Mouse (Mus musculus): ENCODE measurements around the gene Fnip2. TPM values are rescaled to one million over a fixed set of nuclear protein-coding genes. Genes with fewer than 3 reads are reported as not detected.
"Not testable (repeated sequence)": the region's sequence is repeated elsewhere in the genome, so short reads cannot be mapped to it uniquely, and the experiment has no call there.

The Fnip2 gene
- polyA plus RNA-seq, 1 experiment: 19.7 TPM

GRCm38 (mm10) chr3:79455761-79456160 lies 111.8 kb downstream of the Fnip2 start:
- Histone ChIP-seq H3K27ac (ENCODE audit: insufficient read depth, low read length) (no peak overlapping the region), H3K4me1 (ENCODE audit: control insufficient read depth, insufficient read depth, low read length) (no peaks in the 10 kb centered on the region), H3K4me3 (ENCODE audit: insufficient read depth, low read length) (no peak overlapping the region)
- TF ChIP-seq CTCF (IDR thresholded peaks at IDR 0.05; ENCODE audit: borderline replicate concordance, insufficient read depth, low read length) (no peak), POLR2A (IDR thresholded peaks at IDR 0.05; ENCODE audit: low read depth, low read length) (no peak)

DNA sequence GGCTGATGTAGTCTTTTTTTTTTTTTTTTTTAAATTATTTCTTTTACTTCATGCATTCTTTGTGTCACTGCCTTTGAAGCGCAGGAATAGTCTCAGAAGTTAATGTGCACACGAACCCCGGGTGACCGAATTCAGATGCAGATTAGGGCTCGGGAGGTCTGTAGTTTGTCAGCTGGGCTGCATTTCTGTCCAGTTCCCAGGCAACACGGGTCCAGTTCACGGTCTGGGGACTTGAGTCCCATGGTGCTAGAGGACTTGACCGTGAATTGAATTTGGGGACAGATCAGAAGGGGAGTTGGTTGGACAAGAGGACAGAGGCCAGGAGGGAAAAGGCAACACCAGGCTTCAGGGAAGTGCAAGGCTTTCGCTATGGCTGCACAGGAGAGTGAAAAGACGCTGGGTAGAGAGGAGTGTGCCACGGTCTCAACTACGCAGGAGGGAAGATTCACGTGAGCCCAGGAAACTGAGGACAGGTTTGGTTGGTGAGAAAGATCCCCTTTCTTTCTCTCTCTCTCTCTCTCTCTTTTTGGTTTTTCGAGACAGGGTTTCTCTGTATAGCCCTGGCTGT lies 114.8 kb downstream of the Fnip2 start:
- H3K4me3 ChIP-seq (ENCODE audit: insufficient read depth, low read length): no peak overlapping the region
- H3K4me1 ChIP-seq (ENCODE audit: control insufficient read depth, insufficient read depth, low read length): no peaks in the 10 kb centered on the region
- TF ChIP-seq POLR2A (IDR thresholded peaks at IDR 0.05; ENCODE audit: low read depth, low read length) (no peak), CTCF (IDR thresholded peaks at IDR 0.05; ENCODE audit: borderline replicate concordance, insufficient read depth, low read length) (no peak)

GRCm38 (mm10) chr3:79449361-79449760 lies 118.2 kb downstream of the Fnip2 start:
- Histone ChIP-seq H3K4me3 (ENCODE audit: insufficient read depth, low read length) (no peak overlapping the region), H3K27ac (ENCODE audit: insufficient read depth, low read length) (no peak overlapping the region), H3K4me1 (ENCODE audit: control insufficient read depth, insufficient read depth, low read length) (peaks cover 6% of the 10 kb centered on the region)
- TF ChIP-seq POLR2A (IDR thresholded peaks at IDR 0.05; ENCODE audit: low read depth, low read length): no peak
- no peak for TF ChIP-seq CTCF (IDR thresholded peaks at IDR 0.05; ENCODE audit: borderline replicate concordance, insufficient read depth, low read length)

More for the DNA sequence above, 114.8 kb downstream of the Fnip2 start:
- H3K27ac ChIP-seq (ENCODE audit: insufficient read depth, low read length): no peak overlapping the region

DNA sequence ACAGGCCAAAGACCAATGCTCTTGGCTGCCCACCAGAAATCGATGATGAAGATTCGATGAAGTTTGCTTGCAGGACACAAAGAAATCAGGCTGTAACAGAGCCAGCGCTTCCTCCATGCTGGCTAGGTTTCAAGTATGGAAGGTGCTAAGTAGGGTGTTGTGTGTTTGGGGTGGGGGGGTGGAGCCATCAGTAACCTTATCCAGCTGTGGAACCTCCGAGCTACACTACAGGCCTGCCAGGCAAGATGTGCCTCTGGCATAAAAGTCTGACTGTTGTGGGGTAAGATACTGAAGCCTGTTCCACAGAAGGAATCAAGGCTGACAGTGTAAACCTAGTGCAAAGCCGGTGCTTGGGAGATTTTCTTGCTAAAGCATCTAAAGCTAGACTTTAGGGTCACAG lies 119.2 kb downstream of the Fnip2 start:
- Histone ChIP-seq H3K4me3 (ENCODE audit: insufficient read depth, low read length) (no peak overlapping the region), H3K27ac (ENCODE audit: insufficient read depth, low read length) (no peak overlapping the region), H3K4me1 (ENCODE audit: control insufficient read depth, insufficient read depth, low read length) (peaks cover 6% of the 10 kb centered on the region)
- no peak for TF ChIP-seq CTCF (IDR thresholded peaks at IDR 0.05; ENCODE audit: borderline replicate concordance, insufficient read depth, low read length)

GRCm38 (mm10) chr3:79446648-79447047 lies 120.9 kb downstream of the Fnip2 start:
- not testable (repeated sequence) for H3K4me3 ChIP-seq (ENCODE audit: insufficient read depth, low read length); H3K4me1 ChIP-seq (ENCODE audit: control insufficient read depth, insufficient read depth, low read length); H3K27ac ChIP-seq (ENCODE audit: insufficient read depth, low read length)

- 0 out of 2 replicates have a peak overlapping the region, but pooled peaks have one; percentile 14 for H3K27ac ChIP-seq (ENCODE audit: insufficient read depth, low read length)
Measured at GRCm38 (mm10) chr3:79446124-79446523, 121.5 kb downstream of the Fnip2 start.

DNA sequence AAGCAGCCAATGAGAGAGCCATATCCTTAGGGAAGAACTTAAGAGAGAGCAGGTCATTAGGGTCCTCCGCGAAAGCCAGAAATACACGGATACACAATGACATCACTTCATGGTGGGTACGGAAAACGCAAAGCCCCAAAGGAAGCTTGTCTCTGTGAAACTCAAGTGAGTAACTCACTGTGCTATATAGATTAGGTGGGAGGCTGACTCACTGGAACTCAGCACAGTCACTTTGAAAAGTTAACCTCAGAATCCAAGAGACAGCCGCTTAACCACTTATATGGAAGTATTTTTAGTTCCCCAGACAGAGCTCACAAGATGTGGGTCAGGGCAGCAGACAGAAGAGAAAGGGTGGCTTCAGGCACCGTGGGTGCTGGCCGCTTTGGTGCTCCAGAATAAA lies 122.6 kb downstream of the Fnip2 start:
- Histone ChIP-seq H3K27ac (ENCODE audit: insufficient read depth, low read length) (peak overlapping the region; percentile 86), H3K4me1 (ENCODE audit: control insufficient read depth, insufficient read depth, low read length) (peaks cover 6% of the 10 kb centered on the region), H3K4me3 (ENCODE audit: insufficient read depth, low read length) (no peak overlapping the region)
- TF ChIP-seq CTCF (IDR thresholded peaks at IDR 0.05; ENCODE audit: borderline replicate concordance, insufficient read depth, low read length): no peak
- no peak for TF ChIP-seq POLR2A (IDR thresholded peaks at IDR 0.05; ENCODE audit: low read depth, low read length)

More at GRCm38 (mm10) chr3:79446124-79446523, 121.5 kb downstream of the Fnip2 start:
- no peak overlapping the region for H3K4me3 ChIP-seq (ENCODE audit: insufficient read depth, low read length)
- peaks cover 6% of the 10 kb centered on the region for H3K4me1 ChIP-seq (ENCODE audit: control insufficient read depth, insufficient read depth, low read length)
- TF ChIP-seq POLR2A (IDR thresholded peaks at IDR 0.05; ENCODE audit: low read depth, low read length): no peak
- TF ChIP-seq CTCF (IDR thresholded peaks at IDR 0.05; ENCODE audit: borderline replicate concordance, insufficient read depth, low read length): no peak

GRCm38 (mm10) chr3:79443850-79444249 lies 123.7 kb downstream of the Fnip2 start:
- no peak overlapping the region for H3K4me3 ChIP-seq (ENCODE audit: insufficient read depth, low read length)
- TF ChIP-seq POLR2A (IDR thresholded peaks at IDR 0.05; ENCODE audit: low read depth, low read length) (no peak), CTCF (IDR thresholded peaks at IDR 0.05; ENCODE audit: borderline replicate concordance, insufficient read depth, low read length) (no peak)
- peaks cover 6% of the 10 kb centered on the region for H3K4me1 ChIP-seq (ENCODE audit: control insufficient read depth, insufficient read depth, low read length)
- no peak overlapping the region for H3K27ac ChIP-seq (ENCODE audit: insufficient read depth, low read length)

DNA sequence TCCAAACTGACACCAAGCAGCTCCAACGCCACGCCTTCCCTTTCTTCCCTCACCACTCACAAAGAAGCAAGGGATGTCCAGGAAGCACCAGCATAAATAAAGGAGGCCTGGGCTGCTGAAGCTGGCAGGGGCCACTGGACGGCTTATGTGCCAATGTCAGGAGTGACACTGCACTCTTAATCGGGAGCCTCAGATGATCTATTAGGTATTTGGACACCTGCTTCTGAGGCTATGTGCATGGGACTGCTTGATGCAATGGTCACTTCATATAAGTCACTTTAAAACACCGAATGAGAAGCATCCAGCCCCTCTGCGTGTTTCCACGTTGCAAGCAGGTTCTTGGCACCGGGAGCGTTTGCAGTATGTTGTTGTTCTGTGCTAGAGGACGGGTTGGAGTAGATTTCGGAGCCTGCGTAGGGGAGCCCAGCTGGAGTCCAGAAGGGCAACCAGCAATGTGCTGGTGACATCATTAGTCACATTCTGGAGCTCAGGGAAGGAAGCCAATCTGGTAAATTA lies 126.6 kb downstream of the Fnip2 start:
- TF ChIP-seq CTCF (IDR thresholded peaks at IDR 0.05; ENCODE audit: borderline replicate concordance, insufficient read depth, low read length): no peak
- no peak for TF ChIP-seq POLR2A (IDR thresholded peaks at IDR 0.05; ENCODE audit: low read depth, low read length)
- Histone ChIP-seq H3K4me1 (ENCODE audit: control insufficient read depth, insufficient read depth, low read length) (peaks cover 6% of the 10 kb centered on the region), H3K27ac (ENCODE audit: insufficient read depth, low read length) (no peak overlapping the region), H3K4me3 (ENCODE audit: insufficient read depth, low read length) (no peak overlapping the region)

DNA sequence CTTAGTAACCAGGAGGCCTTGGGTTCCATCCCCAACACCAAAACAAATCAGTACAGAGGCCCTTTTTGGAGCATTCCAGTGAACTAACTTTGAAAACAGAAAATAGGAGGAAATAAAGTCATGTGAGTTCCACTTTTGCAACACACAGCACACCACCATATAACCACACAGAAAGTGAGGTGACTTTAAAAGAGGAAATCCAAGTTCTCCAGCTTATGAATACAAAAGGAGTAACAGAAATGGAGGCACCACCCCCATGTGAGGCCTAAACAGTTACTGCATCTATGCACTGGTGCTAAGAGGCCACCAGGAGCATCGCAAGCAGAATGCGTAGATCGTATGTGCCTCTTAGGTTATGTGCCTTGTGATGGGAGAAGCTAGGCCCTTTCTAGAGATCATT lies 129.3 kb downstream of the Fnip2 start:
- no peak for TF ChIP-seq POLR2A (IDR thresholded peaks at IDR 0.05; ENCODE audit: low read depth, low read length)
- TF ChIP-seq CTCF (IDR thresholded peaks at IDR 0.05; ENCODE audit: borderline replicate concordance, insufficient read depth, low read length): no peak

More for the DNA sequence above, 129.3 kb downstream of the Fnip2 start:
- no peak overlapping the region for H3K4me3 ChIP-seq (ENCODE audit: insufficient read depth, low read length)
- no peaks in the 10 kb centered on the region for H3K4me1 ChIP-seq (ENCODE audit: control insufficient read depth, insufficient read depth, low read length)
- no peak overlapping the region for H3K27ac ChIP-seq (ENCODE audit: insufficient read depth, low read length)

Data from embryonic fibroblast, embryonic 13.5 days (primary cell).